Mouse (Mus musculus) hindbrain, embryonic 11.5 days (tissue): ENCODE results near the gene Cblb. TPM values are rescaled to one million over a fixed set of nuclear protein-coding genes. Genes with fewer than 3 reads are reported as not detected.

Experiments
- ATAC-seq: fragments of 200-750 bp; cut with Nextera tagmentation; 2 replicates; pipeline ENCODE4 v1.8.0; 2017; ENCODE audit warnings: mild to moderate bottlenecking, moderate TSS enrichment, moderate library complexity; ENCODE audit not compliant: low FRiP score
- DNase-seq: peaks from one replicate; pipeline ENCODE4 v3.0.0-alpha.2; 2015; ENCODE audit warnings: low spot score
- H3K27ac ChIP-seq: fragments of 300-500 bp; sonication (generic); 2 replicates; pipeline ENCODE4 v1.5.1; 2014; ENCODE audit warnings: mild to moderate bottlenecking, low read depth, low read length
- H3K27me3 ChIP-seq: fragments of 300-500 bp; sonication (generic); 2 replicates; pipeline ENCODE4 v1.6.1; 2014; ENCODE audit warnings: mild to moderate bottlenecking, low read length, moderate library complexity, mixed read lengths; ENCODE audit not compliant: control insufficient read depth, insufficient read depth
- H3K36me3 ChIP-seq: fragments of 300-500 bp; sonication (generic); 2 replicates; pipeline ENCODE4 v1.6.1; 2014; ENCODE audit warnings: mild to moderate bottlenecking, low read length, moderate library complexity, mixed read lengths; ENCODE audit not compliant: control insufficient read depth, insufficient read depth
- H3K4me1 ChIP-seq: fragments of 300-500 bp; sonication (generic); replicated peaks from 2 replicates; pipeline ENCODE4 v1.6.1; 2014; ENCODE audit warnings: low read length, mixed read lengths; ENCODE audit not compliant: control insufficient read depth, insufficient read depth
- H3K4me2 ChIP-seq: fragments of 300-500 bp; sonication (generic); replicated peaks from 2 replicates; pipeline ENCODE4 v1.6.1; 2014; ENCODE audit warnings: mild to moderate bottlenecking, low read depth, low read length
- H3K4me3 ChIP-seq: fragments of 300-500 bp; sonication (generic); 2 replicates; pipeline ENCODE4 v1.5.1; 2014; ENCODE audit warnings: low read depth, low read length
- H3K9ac ChIP-seq: fragments of 300-500 bp; sonication (generic); 2 replicates; pipeline ENCODE4 v1.6.1; 2014; ENCODE audit warnings: low read depth, low read length
- H3K9me3 ChIP-seq: fragments of 300-500 bp; sonication (generic); 2 replicates; pipeline ENCODE4 v1.6.1; 2016; ENCODE audit warnings: low read length; ENCODE audit not compliant: control insufficient read depth
- WGBS: fragments of 180-500 bp; shearing (Covaris S2); extraction: QIAGEN DNeasy Blood & Tissue Kit; methylation state at CpG from one replicate; pipeline ENCODE4 v1.1.7; 2014; 5-methylcytosine and 5-hydroxymethylcytosine counted together
- polyA plus RNA-seq: library from polyadenylated mRNA; unstranded; fragments of >200 nt; fragmentation: Nextera tagmentation; extraction: Ambion mirVana; gene quantifications from 2 replicates; pipeline ENCODE4 v1.2.1, GENCODE M21; 2014

Cblb gene
- 54.2 and 54.6 TPM in 2 replicates for polyA plus RNA-seq

DNA sequence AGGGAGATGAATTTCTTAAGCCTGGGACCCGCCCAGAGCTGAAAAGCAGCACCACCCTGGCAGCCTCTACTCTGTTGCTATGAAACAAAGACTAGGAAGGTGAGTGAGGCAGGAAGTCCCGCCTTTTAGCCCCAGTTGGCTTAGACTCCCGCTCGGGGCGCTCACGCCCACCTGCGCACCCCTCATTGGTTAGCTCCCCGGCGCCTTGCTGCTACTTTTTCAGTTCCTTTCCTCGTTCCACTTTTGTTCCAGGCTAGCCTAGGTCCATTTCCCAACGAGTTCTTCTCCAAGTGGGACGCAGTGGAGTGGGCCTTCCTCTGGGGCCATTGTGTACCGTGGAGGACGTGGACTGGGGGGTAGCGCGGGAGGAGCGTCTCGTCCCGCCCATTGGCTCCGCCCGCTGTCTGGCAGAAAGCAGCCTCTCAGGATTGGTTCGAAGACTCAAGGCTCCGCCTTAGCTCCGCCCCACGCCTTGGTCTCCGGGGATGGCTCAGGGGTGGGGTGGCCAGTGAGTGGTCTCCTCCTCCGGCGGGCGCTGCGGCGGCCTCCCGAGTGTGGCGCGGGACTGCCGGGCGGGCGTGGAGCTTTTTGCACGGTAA is at the start of gene Cblb:
Gene Cblb (plus strand): TSS at position 135 of the 599 bp plus-strand sequence.
- Histone ChIP-seq H3K36me3 (no peaks in the 10 kb centered on the region), H3K4me3 (peak within 1 kb of the TSS; percentile 97), H3K9ac (peak within 1 kb of the TSS; percentile 96), H3K27me3 (no peaks in the 10 kb centered on the region), H3K27ac (peak within 1 kb of the TSS; percentile 94), H3K9me3 (no peaks in the 10 kb centered on the region), H3K4me2 (peak within 1 kb of the TSS; percentile 74), H3K4me1 (no peaks in the 10 kb centered on the region)
- peak; percentile 99 for DNase-seq
- WGBS, result under 1% methylated on average over 35 of the region's 38 CpGs
- ATAC-seq, result peak; percentile 99

DNA sequence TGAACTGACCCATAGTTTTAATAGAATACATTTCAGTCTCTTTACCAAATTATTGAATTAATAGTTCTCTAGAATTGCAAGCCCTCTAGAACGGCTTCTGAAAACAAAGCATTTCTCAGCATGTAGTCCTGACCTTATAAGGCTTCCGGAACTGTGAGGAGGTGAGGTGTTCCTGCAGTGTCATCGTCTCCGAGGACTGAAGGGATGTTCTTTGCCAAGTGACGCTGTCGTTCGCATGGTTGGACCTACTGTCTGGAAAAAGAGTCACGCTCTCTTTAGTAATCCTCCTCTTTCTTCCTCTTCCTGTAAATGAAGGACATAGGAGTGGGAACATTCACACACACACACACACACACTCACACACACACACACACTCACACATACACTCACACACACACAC is 45.6 kb upstream of the Cblb start:
- no peaks in the 10 kb centered on the region for H3K27me3 ChIP-seq

DNA sequence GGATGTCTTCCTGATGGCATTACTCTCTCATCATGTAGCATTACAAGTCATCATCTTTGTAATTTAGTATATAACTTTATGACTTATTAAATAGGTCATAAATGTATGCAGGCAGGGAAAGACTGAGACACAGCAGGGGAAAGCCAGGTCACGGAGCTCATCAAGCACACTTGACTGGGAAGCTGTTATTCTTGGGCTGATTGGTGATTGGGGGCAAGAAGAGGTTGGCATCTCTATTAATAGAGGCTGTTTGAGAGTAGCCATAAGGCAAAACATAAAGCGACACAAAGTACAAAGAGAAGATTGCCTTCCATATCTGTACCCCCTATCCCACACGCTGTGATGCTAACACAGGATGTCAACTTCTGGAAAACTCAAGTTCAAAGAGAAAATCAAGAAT is 44.8 kb upstream of the Cblb start:
- no peaks in the 10 kb centered on the region for H3K9me3 ChIP-seq
- no peaks in the 10 kb centered on the region for H3K4me1 ChIP-seq
- WGBS, result 71% methylated on average over 3 of the region's 3 CpGs
- no peak overlapping the region for H3K4me2 ChIP-seq
- no peaks in the 10 kb centered on the region for H3K27me3 ChIP-seq
- no peak for DNase-seq
- H3K9ac ChIP-seq, result no peak overlapping the region
- H3K27ac ChIP-seq, result no peak overlapping the region
- H3K4me3 ChIP-seq, result no peak overlapping the region
- ATAC-seq, result no peak
- no peaks in the 10 kb centered on the region for H3K36me3 ChIP-seq

More for the DNA sequence above, 45.6 kb upstream of the Cblb start:
- H3K4me2 ChIP-seq, result no peak overlapping the region
- no peaks in the 10 kb centered on the region for H3K36me3 ChIP-seq
- H3K9ac ChIP-seq, result no peak overlapping the region
- no peak overlapping the region for H3K4me3 ChIP-seq
- 59% methylated on average over 8 of the region's 8 CpGs for WGBS
- no peaks in the 10 kb centered on the region for H3K9me3 ChIP-seq
- H3K27ac ChIP-seq, result no peak overlapping the region
- no peak for ATAC-seq
- H3K4me1 ChIP-seq, result no peaks in the 10 kb centered on the region
- no peak for DNase-seq

DNA sequence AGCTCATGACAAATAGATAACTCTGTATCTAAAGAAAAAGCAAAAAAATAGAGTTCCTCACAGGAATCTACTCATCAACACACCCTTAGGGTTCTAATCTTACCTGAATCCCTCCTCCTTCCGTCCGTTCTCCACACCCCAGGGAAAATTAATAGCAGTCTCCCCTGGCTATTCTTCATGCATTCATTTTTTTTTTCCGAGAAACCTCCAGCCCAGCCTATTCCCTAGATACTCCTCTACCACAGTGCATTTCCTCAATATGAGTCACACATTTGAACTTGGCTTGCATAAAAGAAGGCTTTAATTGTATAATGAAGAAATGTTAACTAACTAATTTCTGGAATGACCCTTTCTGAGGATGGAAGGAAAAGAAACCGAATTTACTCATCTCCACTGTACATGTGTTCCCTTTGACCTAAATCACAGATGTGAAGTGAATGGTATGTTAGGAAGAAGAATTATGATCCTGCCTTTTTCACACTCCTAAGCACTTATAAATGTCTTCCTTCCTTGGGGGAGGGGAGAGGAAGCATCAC is 43.9 kb upstream of the Cblb start:
- Histone ChIP-seq H3K27ac (no peak overlapping the region), H3K27me3 (no peaks in the 10 kb centered on the region), H3K9ac (no peak overlapping the region), H3K4me3 (no peak overlapping the region), H3K9me3 (no peaks in the 10 kb centered on the region), H3K4me2 (no peak overlapping the region), H3K36me3 (no peaks in the 10 kb centered on the region), H3K4me1 (no peaks in the 10 kb centered on the region)
- ATAC-seq (no peak), DNase-seq (no peak)
- WGBS, result 81% methylated on average over 4 of the region's 4 CpGs

DNA sequence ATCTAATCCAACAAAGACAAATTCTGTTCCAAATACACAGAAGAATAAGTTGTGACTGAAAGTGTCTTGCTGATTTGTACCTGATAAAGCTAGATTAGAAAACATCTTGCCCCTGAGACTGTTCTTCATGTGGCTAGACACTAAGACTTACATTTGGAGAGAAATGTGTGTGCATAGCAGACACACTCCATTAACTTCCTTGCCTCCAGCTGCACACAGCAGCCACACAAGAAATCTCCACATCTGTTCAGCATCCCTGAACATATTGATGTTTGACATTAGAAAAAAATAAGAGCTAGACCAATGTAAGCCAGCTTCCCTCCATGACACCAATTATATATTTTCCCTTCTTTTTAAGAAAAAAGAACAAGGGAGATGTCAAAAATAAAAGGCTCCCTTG is 43.0 kb upstream of the Cblb start:
- ATAC-seq, result no peak
- no peaks in the 10 kb centered on the region for H3K27me3 ChIP-seq
- H3K4me1 ChIP-seq, result no peaks in the 10 kb centered on the region
- no peaks in the 10 kb centered on the region for H3K9me3 ChIP-seq
- H3K27ac ChIP-seq, result no peak overlapping the region
- H3K36me3 ChIP-seq, result no peaks in the 10 kb centered on the region
- no peak overlapping the region for H3K4me3 ChIP-seq
- DNase-seq, result no peak
- no peak overlapping the region for H3K4me2 ChIP-seq
- H3K9ac ChIP-seq, result no peak overlapping the region

DNA sequence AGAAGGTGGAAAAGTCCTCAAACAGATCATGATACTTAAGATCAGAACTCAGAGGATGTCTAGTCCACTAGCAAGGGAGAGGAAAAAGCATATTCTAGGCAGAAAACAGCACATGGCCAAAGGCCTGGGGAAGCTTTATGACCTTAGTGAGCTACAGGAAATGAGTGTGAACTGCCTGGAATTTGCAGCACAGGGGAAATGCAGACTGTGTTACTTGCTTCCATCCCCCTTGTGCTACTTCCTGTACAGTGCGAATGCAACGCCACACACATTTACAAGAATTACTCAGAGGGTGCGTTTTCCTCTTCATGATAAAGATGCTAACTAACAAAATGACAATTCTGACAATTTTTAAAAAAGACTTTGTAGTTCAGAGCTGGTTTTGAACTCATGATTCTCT is 41.8 kb upstream of the Cblb start:
- no peaks in the 10 kb centered on the region for H3K27me3 ChIP-seq
- no peak overlapping the region for H3K27ac ChIP-seq
- no peak overlapping the region for H3K4me2 ChIP-seq
- WGBS, result 88% methylated on average over 3 of the region's 3 CpGs
- H3K36me3 ChIP-seq, result no peaks in the 10 kb centered on the region
- DNase-seq, result no peak
- no peaks in the 10 kb centered on the region for H3K9me3 ChIP-seq
- H3K9ac ChIP-seq, result no peak overlapping the region
- ATAC-seq, result no peak
- H3K4me1 ChIP-seq, result no peaks in the 10 kb centered on the region
- H3K4me3 ChIP-seq, result no peak overlapping the region

DNA sequence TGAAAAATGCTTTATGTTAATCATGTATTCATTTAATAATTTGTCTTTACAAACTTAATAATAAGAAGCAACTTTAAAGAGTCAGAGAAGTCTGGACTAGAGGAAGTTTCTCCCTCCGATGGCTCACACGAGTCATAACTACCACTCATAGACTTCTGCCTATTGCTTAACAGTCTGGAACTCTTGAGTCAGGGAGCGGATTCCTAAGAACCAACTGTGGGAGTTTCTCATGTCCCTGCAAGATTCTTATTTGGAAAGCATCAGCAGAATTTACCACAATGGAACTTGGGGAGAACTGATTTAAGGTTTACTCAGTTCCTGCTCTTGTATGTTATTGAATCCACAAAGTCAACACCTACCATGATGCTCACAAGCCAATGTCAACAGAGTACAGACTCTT is 31.0 kb upstream of the Cblb start:
- Histone ChIP-seq H3K4me2 (no peak overlapping the region), H3K9ac (no peak overlapping the region), H3K36me3 (no peaks in the 10 kb centered on the region), H3K4me3 (no peak overlapping the region), H3K27me3 (no peaks in the 10 kb centered on the region), H3K27ac (no peak overlapping the region), H3K9me3 (no peaks in the 10 kb centered on the region), H3K4me1 (no peaks in the 10 kb centered on the region)
- 95% methylated on average over 3 of the region's 3 CpGs for WGBS
- no peak for DNase-seq
- ATAC-seq, result no peak

DNA sequence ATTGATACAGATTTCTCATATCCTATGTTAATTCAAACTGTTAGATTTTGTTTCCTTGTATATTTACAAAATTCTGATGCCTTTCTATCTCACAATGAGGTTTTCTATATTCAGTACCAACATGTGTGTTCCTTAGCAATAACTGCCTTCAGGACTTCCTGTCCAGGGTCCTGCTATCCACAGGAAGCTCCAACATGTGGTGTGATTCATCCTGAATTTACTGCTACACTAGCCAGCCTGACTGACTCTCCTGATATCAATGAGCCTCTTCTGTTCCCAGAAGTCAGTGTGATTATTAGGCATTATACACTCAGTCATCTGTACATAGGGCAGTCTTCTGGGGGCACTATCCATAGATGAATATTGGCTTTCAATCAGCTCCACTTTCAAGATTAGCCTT is 30.2 kb upstream of the Cblb start:
- Histone ChIP-seq H3K9ac (no peak overlapping the region), H3K36me3 (no peaks in the 10 kb centered on the region), H3K27me3 (no peaks in the 10 kb centered on the region), H3K27ac (no peak overlapping the region), H3K4me3 (no peak overlapping the region), H3K9me3 (no peaks in the 10 kb centered on the region), H3K4me2 (no peak overlapping the region), H3K4me1 (no peaks in the 10 kb centered on the region)
- DNase-seq (no peak), ATAC-seq (no peak)

DNA sequence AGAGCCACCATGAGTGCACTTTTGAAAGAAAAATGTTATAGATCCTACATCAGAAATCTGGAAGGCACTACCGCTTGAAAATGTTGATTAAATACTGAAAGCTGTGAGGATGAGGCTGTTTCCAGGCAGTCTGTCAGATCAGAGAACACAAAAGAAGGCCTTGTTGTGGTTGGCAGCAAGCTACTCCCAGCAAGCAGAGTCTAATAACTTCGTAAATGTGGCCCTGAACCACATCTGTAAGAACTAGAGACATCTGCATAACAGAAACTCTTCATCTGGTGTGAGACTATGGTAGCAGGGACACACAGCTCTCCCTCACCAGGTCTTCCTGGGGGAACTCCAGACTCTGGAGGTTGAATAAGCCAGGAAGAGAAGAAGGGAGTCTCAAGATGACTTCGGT is 24.0 kb upstream of the Cblb start:
- DNase-seq, result no peak
- Histone ChIP-seq H3K4me3 (no peak overlapping the region), H3K9me3 (no peaks in the 10 kb centered on the region), H3K27me3 (no peaks in the 10 kb centered on the region), H3K9ac (no peak overlapping the region), H3K36me3 (no peaks in the 10 kb centered on the region), H3K4me2 (no peak overlapping the region), H3K4me1 (no peaks in the 10 kb centered on the region), H3K27ac (no peak overlapping the region)
- no peak for ATAC-seq
- WGBS, result 82% methylated on average over 3 of the region's 3 CpGs
